Mouse (Mus musculus) ES-Bruce4 (cell line): ENCODE results near the gene Chil1.

Experiments
- CTCF ChIP-seq: IDR thresholded peaks from one replicate; pipeline ENCODE4 v1.8.1; 2011; ENCODE audit warnings: low read depth, low read length
- EP300 ChIP-seq: IDR thresholded peaks from 2 replicates; pipeline ENCODE4 v1.6.1; 2011; ENCODE audit warnings: low read depth, low read length; ENCODE audit not compliant: insufficient read depth

- TF ChIP-seq EP300 (no peak), CTCF (no peak)
Measured at GRCm38 (mm10) chr1:134152626-134153590, 29.1 kb upstream of the Chil1 start.
